Mouse (Mus musculus) hindbrain, embryonic 16.5 days (tissue): ENCODE measurements around the gene Atxn1. TPM values are rescaled to one million over a fixed set of nuclear protein-coding genes. Genes with fewer than 3 reads are reported as not detected.

ENCODE experiments used
- ATAC-seq: fragments of 200-750 bp; cut with Nextera tagmentation; 2 replicates; pipeline ENCODE4 v1.8.0; 2017; ENCODE audit warnings: moderate TSS enrichment, moderate library complexity
- H3K27ac ChIP-seq: fragments of 300-500 bp; sonication (generic); 2 replicates; pipeline ENCODE4 v1.5.1; 2014; ENCODE audit warnings: low read depth, mild to moderate bottlenecking, control low read depth, low read length, moderate library complexity
- H3K27me3 ChIP-seq: fragments of 300-500 bp; sonication (generic); replicated peaks from 2 replicates; pipeline ENCODE4 v1.6.1; 2014; ENCODE audit warnings: low read length; ENCODE audit not compliant: control insufficient read depth, insufficient read depth
- H3K36me3 ChIP-seq: fragments of 300-500 bp; sonication (generic); 2 replicates; pipeline ENCODE4 v1.6.1; 2014; ENCODE audit warnings: mild to moderate bottlenecking, low read length, moderate library complexity, mixed read lengths; ENCODE audit not compliant: control insufficient read depth, insufficient read depth
- H3K4me1 ChIP-seq: fragments of 300-500 bp; sonication (generic); 2 replicates; pipeline ENCODE4 v1.6.1; 2014; ENCODE audit warnings: low read depth, low read length; ENCODE audit not compliant: control insufficient read depth, insufficient read depth
- H3K4me2 ChIP-seq: fragments of 300-500 bp; sonication (generic); 2 replicates; pipeline ENCODE4 v1.6.1; 2014; ENCODE audit warnings: mild to moderate bottlenecking, low read length, control low read depth, moderate library complexity
- H3K4me3 ChIP-seq: fragments of 300-500 bp; sonication (generic); 2 replicates; pipeline ENCODE4 v1.5.1; 2014; ENCODE audit warnings: mild to moderate bottlenecking, low read length, control low read depth, moderate library complexity
- H3K9ac ChIP-seq: fragments of 300-500 bp; sonication (generic); 2 replicates; pipeline ENCODE4 v1.6.1; 2014; ENCODE audit warnings: low read depth, mild to moderate bottlenecking, control low read depth, low read length, moderate library complexity
- H3K9me3 ChIP-seq: fragments of 300-500 bp; sonication (generic); 2 replicates; pipeline ENCODE4 v1.6.1; 2014; ENCODE audit warnings: mild to moderate bottlenecking, low read length, moderate library complexity; ENCODE audit not compliant: control insufficient read depth
- WGBS: fragments of 180-500 bp; shearing (Covaris S2); extraction: QIAGEN DNeasy Blood & Tissue Kit; methylation state at CpG from one replicate; pipeline ENCODE4 v1.1.7; 2014; 5-methylcytosine and 5-hydroxymethylcytosine counted together
- polyA plus RNA-seq: library from polyadenylated mRNA; unstranded; fragments of >200 nt; fragmentation: Nextera tagmentation; extraction: Ambion mirVana; gene quantifications from 2 replicates; pipeline ENCODE4 v1.2.1, GENCODE M21; 2015

Gene Atxn1
- polyA plus RNA-seq, 1 experiment from 2014 or later, result 8.3 TPM

DNA sequence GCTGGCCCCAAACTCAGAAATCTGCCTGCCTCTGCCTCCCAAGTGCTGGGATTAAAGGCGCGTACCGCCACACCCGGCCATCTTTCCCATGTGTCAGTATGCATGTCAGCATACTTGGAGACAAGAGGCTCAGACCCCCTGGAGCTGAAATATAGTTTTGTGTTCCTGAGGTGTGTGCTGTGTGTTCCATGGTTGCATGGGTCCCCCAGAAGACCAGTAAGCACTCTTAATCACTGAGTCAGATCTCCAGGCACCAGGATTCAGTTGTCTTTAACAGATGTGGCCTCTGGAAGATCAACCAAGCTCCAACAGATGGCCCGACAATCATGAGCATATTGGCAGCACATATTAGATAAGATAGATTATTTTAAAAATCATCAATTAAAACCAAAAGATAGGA, 62.4 kb downstream of the Atxn1 start:
- ATAC-seq, result no peak
- H3K9ac ChIP-seq, result no peak overlapping the region
- no peaks in the 10 kb centered on the region for H3K27me3 ChIP-seq
- no peaks in the 10 kb centered on the region for H3K9me3 ChIP-seq
- no peak overlapping the region for H3K27ac ChIP-seq
- no peak overlapping the region for H3K4me2 ChIP-seq
- peaks cover 13% of the 10 kb centered on the region for H3K4me1 ChIP-seq
- H3K36me3 ChIP-seq, result no peaks in the 10 kb centered on the region
- 94% methylated on average over 5 of the region's 5 CpGs for WGBS
- H3K4me3 ChIP-seq, result no peak overlapping the region

DNA sequence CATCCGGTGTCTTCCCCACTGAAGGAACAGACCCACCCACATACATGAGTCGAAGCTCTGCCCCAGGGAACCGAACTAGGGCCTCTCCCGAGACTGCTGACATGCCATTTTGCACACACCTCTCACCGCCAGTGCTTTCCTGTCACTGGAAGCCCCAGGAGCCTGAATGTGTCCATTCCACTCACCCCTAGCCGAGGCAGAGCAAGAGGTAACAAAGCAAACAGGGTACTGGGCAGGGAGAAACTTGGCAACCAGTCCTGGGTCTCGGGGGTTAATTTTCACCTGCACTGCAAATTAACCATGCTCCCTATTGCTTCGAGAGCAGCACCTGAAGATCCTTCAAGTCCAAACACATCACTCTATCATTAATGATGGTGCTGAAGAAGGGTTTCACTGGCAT, 64.0 kb downstream of the Atxn1 start:
- no peak for ATAC-seq
- Histone ChIP-seq H3K9me3 (no peaks in the 10 kb centered on the region), H3K27ac (no peak overlapping the region), H3K27me3 (no peaks in the 10 kb centered on the region), H3K4me1 (peaks cover 3% of the 10 kb centered on the region; the same call in 1 of the 2 replicates), H3K4me2 (no peak overlapping the region), H3K4me3 (no peak overlapping the region), H3K36me3 (no peaks in the 10 kb centered on the region), H3K9ac (no peak overlapping the region)
- 83% methylated on average over 8 of the region's 8 CpGs for WGBS

DNA sequence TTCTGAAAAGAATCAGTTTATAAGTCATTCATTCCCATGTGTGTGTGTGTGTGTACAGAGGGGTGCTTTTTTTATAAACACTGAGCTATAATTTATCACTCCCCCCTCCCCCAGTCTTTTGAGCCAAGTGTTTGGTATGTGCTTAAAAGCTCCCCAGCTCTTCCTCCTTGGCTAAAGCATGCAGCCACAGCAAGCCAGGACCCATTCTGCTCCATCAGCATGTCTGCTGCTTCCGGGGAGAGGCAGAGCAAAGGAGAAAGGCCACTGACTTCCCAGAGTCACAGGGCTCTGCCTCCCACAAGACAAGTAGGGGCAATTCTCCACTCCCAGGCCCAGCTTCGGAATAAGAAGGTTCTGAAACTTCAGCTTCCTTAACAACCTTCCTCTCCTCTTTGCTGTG, 67.2 kb downstream of the Atxn1 start:
- WGBS, result 52% methylated on average over 2 of the region's 2 CpGs
- Histone ChIP-seq H3K4me2 (no peak overlapping the region), H3K4me3 (no peak overlapping the region), H3K4me1 (no peaks in the 10 kb centered on the region; the same call in 1 of the 2 replicates), H3K9ac (no peak overlapping the region), H3K27ac (no peak overlapping the region), H3K9me3 (no peaks in the 10 kb centered on the region), H3K27me3 (no peaks in the 10 kb centered on the region), H3K36me3 (no peaks in the 10 kb centered on the region)
- no peak for ATAC-seq

DNA sequence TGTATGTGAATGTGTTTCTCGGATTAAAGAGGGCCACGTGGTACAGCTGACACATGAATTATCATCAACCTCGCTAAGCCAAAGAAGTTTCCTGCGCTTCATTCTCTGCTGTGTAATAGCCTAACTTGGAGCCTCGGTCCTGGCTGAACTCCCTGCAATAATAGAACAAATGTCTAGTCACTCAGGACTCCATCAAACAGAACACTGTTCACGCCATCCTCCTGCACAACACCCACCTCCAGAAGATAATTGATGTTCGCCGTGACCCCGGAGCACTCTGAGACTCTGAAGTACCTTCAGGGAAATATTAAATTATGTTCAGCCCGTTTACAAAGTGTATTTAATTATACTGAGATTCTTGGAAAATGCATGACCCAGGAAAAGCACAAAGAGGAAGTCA, 70.0 kb downstream of the Atxn1 start:
- no peaks in the 10 kb centered on the region for H3K36me3 ChIP-seq
- no peak overlapping the region for H3K27ac ChIP-seq
- H3K4me1 ChIP-seq, result no peaks in the 10 kb centered on the region; the same call in 1 of the 2 replicates
- no peak for ATAC-seq
- no peak overlapping the region for H3K4me3 ChIP-seq
- H3K9ac ChIP-seq, result no peak overlapping the region
- H3K4me2 ChIP-seq, result no peak overlapping the region
- no peaks in the 10 kb centered on the region for H3K27me3 ChIP-seq
- 57% methylated on average over 10 of the region's 10 CpGs for WGBS
- no peaks in the 10 kb centered on the region for H3K9me3 ChIP-seq

DNA sequence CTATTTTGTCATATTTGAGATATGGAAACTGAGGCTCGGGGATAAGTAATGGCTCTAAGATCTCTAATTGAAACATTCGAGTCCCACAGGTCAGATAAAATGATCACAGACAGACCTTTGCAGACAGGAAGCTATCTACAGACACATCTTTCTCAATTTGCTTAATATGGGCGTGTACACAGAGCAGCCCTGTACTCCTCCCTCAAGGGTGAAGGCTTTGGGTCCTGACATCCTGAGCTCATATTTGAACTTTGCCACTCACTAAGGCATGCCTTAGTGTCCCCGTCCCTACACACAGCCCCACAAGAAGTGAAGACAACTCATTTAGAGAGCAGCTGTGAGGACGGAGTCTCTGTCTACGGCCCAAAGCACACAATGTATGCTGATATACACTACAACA, 70.6 kb downstream of the Atxn1 start:
- H3K36me3 ChIP-seq, result no peaks in the 10 kb centered on the region
- no peak overlapping the region for H3K4me2 ChIP-seq
- ATAC-seq, result no peak
- H3K9ac ChIP-seq, result no peak overlapping the region; the same call in 1 of the 2 replicates
- H3K27ac ChIP-seq, result no peak overlapping the region
- no peaks in the 10 kb centered on the region for H3K9me3 ChIP-seq
- H3K4me1 ChIP-seq, result no peaks in the 10 kb centered on the region; the same call in 1 of the 2 replicates
- WGBS, result 87% methylated on average over 6 of the region's 6 CpGs
- H3K4me3 ChIP-seq, result no peak overlapping the region
- H3K27me3 ChIP-seq, result no peaks in the 10 kb centered on the region

DNA sequence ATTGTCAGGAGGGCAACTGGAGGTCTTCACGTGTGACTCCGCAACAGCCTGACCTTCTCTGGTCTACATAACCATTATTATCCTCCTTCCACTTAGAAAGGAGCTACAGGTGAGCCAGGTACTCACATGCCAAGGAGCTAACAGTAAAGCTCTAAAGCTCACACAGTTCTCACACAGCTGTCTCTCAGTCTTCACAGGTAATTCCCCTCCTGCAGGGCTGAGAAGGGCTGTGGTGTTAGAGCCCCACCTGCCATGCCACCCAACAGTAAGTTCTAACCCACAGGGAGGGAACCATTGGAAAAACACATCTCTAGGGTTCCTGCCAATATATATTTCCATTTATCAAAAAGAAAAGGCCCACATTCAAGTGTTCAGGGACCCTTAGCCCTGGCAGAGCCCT, 73.7 kb downstream of the Atxn1 start:
- no peak for ATAC-seq
- Histone ChIP-seq H3K4me2 (no peak overlapping the region), H3K27me3 (no peaks in the 10 kb centered on the region), H3K27ac (no peak overlapping the region), H3K9ac (no peak overlapping the region), H3K4me1 (no peaks in the 10 kb centered on the region), H3K4me3 (no peak overlapping the region), H3K36me3 (no peaks in the 10 kb centered on the region), H3K9me3 (no peaks in the 10 kb centered on the region)
- 84% methylated on average over 2 of the region's 2 CpGs for WGBS

DNA sequence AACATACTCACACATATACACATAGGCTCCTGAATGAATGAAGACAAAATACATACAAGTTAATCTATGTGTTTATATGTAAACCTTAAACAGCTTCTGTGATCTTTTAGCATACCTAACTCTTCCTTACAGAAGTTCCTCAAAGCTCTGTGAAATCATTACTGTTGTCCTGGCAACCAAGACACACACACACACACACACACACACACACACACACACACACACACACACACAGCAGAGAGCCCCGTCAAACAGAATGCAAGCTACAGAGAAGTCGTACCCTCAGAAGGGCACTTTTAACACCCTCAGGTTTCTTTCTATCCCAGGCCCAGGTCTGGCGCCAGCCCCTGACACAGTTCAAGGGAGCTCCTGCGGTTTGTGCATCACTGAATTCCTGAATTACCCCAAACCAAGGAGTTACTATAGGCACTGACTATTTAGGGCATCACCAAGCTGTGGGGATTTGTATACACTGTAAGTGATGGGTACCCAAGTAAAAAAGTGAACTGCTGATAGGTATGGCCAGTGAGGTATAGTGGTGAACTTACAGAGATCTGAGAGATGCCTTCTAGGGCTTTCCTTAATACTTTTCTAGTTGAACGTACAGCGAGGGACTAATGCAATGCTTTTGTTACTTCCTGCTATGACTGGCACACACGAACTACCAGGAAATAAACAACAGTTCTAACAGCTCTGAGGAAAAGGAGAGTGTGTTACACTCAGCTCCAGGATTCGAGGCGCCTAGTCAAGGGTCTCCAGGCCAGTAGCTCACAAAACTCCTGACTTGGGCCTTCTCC, 75.7 kb downstream of the Atxn1 start:
- Histone ChIP-seq H3K36me3 (no peaks in the 10 kb centered on the region), H3K4me2 (no peak overlapping the region), H3K9ac (no peak overlapping the region), H3K4me3 (no peak overlapping the region), H3K27ac (no peak overlapping the region), H3K4me1 (no peaks in the 10 kb centered on the region), H3K9me3 (no peaks in the 10 kb centered on the region), H3K27me3 (no peaks in the 10 kb centered on the region)
- ATAC-seq, result no peak
- WGBS, result 68% methylated on average over 9 of the region's 9 CpGs

DNA sequence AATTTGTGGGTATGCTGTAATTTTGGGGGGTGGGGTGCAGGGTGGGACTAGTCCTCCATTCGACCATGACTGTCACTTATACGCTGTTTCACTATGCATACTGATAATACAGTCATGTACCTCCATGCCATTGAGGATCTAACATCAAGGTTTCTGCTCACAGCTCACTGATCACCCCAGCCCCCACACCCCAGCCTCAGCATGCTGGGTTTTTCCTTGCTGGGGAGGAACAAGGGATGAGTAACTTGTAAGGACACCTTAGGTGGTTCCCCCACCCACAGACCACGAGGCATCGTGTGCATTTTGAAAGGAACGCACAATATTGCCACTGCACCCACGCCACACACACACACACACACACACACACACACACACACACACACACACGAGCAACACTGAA, 79.9 kb downstream of the Atxn1 start:
- Histone ChIP-seq H3K27ac (no peak overlapping the region), H3K36me3 (no peaks in the 10 kb centered on the region), H3K4me1 (no peaks in the 10 kb centered on the region), H3K4me3 (no peak overlapping the region), H3K4me2 (no peak overlapping the region), H3K9me3 (no peaks in the 10 kb centered on the region), H3K9ac (no peak overlapping the region), H3K27me3 (no peaks in the 10 kb centered on the region)
- no peak for ATAC-seq
- WGBS, result 82% methylated on average over 7 of the region's 7 CpGs

DNA sequence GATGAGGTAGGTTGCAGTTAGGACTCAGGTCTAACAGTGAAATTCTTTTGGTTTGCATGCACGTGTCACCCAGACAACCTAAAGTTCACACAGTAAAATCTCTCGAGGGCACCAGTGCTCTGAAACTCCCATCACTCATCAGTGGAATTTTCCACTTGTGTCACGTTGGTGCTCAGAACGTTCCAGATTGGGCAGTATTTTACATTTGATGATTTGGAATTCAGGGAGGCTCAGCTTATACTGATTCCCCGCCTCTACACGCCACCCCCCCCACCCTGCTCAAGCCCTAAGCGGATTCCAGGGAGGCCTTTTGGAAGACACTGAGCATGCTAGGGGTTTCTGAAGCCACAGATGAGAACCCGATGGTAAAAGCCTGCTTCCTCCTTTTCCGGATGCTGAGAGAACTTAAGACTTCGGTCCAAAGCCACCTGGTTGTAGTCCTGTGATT, 81.0 kb downstream of the Atxn1 start:
- Histone ChIP-seq H3K4me3 (no peak overlapping the region), H3K36me3 (no peaks in the 10 kb centered on the region), H3K27me3 (no peaks in the 10 kb centered on the region), H3K4me1 (no peaks in the 10 kb centered on the region), H3K9me3 (no peaks in the 10 kb centered on the region), H3K27ac (no peak overlapping the region), H3K9ac (no peak overlapping the region), H3K4me2 (no peak overlapping the region)
- no peak for ATAC-seq
- WGBS, result 78% methylated on average over 10 of the region's 10 CpGs
